Mouse (Mus musculus) brain, adult 2 months (tissue): ENCODE measurements around the gene Repin1.
A peak's percentile ranks its signal among the peaks of the same experiment; 100 is the strongest.

Experiments used
- DNase-seq: peaks from one replicate; pipeline ENCODE4 v3.0.0; 2011; ENCODE audit warnings: low read depth, low spot score

Gene Repin1

DNA sequence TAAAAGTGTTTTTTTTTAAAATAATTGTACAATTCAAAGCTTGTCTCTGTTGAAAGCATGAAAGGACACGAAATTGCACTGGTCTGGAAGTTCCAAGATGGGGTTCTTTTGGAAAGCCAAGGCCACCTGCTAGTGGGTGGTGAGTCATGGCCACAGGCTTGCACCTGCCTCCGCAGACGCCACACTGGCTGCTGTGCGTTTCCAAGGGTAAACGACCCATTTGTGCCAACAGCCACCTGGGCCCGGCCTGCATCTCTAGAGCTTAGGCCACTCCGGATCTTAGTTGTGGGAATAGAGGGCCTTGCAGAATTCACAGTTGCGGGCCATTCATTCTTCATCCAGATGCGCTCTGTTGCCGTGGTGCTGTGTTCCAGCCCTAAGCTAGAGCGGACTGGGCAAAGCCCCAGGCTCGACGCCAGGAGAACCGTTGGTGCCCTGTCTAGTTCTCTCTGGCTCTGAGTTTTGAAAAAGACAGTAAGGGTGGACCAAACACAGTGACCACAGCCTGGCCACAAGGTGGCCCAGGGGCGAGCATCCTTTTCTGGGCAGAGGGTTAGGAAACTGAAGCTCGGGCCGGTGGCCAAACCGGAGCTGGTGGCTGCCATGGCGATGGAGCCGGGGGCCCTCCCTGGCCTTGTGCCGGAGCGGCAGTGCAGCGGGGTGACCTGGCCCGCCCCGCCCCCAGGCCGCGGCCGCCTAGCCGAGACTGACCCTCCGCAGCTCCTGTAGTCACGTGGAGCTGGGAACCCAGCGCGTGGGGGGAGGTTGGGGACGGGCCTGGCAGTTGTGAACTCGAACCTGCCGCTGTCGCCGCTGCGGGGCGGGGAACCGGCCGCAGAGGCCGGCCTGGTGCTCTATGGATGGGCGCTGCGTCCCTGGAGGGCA is at the start of gene Repin1, which contains the start of gene Gm44965:
Repin1 (plus strand) TSS at position 726 of the 885 bp plus-strand sequence.
Gm44965 (plus strand) TSS at position 784 of the 885 bp plus-strand sequence.
- peak; percentile 96 for DNase-seq

DNA sequence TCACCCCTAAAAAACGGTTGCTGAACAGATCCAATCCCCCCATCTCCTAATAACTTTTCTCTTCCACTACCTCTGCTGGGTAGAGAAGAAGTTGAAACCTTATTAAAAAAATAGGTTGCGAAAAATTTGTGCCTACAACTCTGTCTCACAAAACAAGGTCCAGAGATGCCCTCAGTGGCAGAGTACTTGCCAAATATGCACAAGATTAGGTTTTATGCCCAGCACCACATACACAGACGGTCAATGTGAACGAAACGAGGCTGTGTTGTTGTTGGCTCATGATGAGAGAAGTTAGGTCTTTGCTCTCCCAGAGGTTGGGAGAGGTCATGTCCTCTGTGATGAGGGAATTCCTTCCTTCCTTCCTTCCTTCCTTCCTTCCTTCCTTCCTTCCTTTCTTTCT is 48.4 kb upstream of the Repin1 start:
- no peak for DNase-seq

DNA sequence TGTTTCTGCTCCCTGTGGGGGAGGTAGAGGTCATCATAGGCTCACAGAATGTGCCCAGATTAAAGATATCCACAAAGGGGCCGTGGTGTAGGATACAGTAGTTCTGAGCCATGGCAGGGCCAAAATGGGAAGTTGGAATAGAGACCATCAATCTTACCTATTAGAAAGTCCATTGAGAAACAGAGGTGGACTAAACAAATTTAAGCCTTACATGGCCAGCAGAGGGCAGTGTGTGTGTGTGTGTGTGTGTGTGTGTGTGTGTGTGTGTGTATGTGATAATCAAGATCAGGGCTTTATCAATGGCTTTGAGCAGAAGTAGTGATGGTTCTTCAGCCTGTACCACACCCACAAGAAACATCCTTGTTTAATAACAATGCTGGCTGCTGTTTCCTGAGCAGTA is 47.4 kb upstream of the Repin1 start:
- DNase-seq: peak; percentile 66

DNA sequence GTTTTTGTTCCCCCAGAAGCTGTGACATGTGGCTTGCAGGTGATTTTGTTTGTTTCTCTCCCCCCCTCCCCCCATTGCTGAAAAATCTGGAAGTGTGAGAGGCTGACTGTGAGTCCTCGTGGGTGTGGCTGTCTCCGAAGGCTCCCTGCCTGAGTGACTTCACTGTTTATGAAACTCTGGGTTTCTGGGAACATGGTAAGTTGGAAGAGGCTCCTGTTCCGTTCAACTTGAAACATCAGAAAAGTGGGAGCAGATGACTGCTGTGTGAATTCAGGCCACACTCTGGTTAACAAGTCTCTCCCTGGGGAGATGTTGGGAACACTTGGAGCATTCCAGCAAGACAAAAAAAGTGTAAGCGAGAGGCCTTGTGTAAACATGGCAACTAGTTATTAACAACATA is 46.8 kb upstream of the Repin1 start:
- DNase-seq: no peak

DNA sequence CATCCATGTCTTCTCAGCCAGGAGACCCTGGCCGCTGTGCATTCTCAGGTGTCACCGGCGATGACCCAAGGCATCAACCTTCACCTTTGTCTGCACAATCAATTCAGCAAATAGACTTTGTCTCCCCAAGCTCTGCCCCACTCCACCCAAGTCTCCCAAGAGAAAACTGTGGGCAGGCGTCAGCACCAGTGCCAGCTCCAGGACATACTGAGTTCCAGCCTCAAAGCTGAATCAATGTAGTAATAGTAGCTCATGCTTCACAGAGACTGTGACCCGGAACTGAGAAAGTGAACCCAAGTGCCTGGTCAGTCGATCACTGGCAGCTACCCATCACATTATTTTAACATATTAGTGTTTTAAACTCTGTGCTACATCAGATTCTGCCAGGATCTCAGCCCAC is 45.4 kb upstream of the Repin1 start:
- no peak for DNase-seq

DNA sequence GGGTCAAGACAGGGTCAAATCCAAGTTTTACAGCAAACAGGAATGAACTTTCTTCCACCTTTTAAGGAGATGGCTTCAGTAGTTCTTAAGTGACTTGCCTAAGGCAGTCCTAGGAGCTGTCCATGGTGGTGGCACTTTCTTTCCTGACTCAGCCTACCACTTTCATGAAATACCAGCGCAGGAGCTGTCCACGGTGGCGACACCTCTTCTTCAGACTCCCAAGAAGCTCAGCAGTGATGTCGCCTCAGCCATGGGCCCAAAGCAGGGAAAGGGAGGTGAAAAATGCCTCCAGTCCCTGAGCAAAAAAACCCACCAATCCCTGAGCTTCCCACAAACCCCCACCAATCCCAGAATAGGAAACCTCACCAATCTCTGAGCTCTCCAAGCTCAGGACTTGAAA is 40.8 kb upstream of the Repin1 start:
- no peak for DNase-seq

DNA sequence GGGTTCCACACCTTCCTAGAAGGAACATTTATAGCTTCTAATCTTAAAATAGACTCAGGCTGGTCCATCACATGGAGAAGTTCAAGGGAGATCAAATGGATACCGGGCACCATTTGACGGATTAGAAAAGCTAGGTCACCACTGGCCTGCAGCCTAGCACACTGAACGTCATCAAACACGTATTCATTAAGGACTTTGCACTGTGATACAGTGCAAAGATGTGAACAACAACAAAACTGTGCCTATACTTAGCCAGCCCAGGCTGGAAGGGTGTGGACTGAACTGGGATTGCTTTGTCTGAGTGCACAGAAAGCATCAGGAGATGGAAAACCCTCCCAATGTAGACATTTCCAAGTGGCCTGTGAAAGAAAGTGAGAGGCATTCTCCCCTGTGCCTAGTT is 39.9 kb upstream of the Repin1 start:
- DNase-seq: peak; percentile 46

DNA sequence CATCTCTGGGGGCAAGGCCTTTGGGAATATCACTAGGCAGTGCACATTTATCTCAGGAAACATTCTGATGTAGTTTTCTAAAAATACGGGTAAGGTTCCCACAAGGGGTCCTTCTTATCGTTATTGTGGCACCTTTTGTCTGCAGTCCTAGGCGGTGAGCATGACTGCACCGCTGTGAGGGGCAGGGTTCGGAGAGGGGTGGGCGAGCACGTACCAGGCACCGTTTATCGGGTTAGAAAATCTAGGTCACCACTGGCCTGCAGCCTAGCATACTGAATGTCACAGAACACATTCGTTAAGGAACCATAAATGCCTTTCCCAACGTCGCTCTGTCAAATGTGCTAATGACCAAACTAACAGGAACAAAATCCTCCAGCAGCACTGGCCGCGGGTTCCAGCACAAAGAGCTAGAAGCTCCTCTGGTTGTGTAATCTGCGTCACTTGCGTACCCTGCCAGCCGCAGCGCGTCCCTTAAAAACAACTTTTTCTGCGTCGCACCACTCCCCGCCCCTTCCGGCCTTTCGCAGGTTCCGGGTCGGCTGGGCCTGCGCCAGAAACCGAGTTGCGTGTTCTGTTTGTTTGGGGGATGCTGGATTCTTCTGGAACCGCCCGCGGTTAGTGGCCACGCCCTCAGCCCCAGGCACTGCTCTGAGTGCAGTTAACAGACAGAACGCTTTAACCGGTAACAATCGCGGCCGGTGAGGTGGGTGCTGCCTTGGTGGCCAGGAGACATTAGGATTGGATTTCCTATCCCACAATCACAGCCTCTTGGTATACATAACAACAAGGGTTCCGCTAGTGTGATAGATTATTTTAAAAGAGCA is 39.2 kb upstream of the Repin1 start, which contains the start of gene Lrrc61:
Lrrc61 (plus strand) TSS at position 517 of the 824 bp plus-strand sequence.
- peak; percentile 99 for DNase-seq

DNA sequence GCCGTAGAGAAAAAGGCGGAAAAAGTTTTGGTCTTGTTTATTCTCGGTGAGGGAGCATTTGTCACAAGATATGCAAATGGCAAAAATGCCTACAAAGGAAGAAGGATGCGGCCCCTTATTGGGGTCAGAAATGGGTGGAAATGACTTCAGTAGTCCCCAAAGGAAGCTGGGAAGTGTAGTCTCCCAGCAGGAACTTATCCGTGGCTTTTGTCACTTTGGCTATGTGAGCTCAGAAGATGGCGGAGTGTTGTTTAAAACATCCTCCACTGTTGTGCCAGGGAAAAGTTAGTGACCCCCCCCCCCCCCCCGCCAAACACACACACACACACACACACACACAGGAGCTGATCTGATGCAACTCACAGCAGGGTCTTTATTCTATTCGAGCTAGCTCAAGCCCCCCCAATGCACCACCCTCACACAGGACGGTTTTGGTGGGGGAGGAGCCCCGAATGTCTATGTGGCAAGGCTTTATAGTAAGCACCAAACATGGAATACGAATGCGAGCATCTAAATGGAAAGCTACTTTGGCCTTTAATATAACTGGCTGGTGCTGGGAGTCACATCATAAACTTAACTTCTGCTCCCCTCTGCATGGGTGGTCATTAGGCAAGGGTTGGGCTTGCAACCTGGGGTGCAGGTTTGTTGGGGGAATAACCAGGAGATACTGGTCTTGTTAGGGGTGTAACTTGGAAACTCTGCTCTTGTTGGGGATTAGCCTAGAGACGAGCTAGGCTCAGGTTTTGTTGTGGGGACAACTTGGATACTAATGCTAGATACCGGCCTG is 38.4 kb upstream of the Repin1 start:
- DNase-seq: peak; percentile 97

DNA sequence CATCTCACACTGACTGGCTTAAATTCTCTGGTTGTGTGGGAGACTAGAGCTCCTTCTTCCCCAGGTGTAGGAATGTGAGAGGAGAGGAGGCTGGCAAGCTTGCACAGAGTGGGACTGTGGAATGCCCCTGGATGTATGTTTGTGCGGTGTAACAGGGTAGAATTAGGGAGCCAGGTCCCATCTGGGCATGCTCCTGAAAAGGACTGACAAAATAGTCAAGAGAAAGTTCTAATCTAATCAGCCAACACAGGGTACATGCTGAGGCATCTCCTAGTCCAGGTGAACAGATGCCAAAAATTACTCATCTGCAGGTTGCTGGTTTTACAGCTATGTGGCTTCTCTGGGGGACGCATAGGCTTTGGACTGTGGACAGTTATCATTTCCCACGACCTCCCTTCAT is 37.7 kb upstream of the Repin1 start:
- no peak for DNase-seq

DNA sequence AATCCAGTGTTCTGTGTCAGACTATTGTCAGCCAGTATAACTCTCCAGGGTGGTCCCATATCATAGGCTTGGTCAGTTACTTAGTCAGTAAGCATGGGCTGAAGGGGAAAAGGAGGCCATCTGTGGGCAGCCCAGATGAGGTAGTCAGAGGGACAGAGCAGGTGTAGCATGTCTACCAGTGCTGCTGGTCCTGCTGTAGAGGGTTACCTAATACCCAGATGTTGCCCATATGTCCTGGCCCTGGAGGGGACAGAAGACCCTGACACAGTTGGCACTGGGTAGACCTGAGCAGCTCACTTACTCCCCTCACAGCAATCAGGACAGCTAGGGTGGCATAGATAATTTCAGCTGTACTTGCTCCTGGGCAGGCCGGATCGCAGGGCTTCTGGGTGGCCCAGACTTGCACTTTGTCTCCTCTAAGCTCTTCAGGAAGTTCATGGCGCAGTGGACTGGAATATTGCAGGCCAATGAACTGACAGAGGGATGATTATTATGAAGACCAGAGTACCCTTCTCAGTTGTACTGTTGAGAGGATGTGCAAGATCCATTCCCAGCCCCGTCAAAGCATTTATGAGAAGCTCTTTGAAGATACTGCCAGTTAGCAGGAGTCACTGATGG is 27.9 kb upstream of the Repin1 start:
- no peak for DNase-seq

DNA sequence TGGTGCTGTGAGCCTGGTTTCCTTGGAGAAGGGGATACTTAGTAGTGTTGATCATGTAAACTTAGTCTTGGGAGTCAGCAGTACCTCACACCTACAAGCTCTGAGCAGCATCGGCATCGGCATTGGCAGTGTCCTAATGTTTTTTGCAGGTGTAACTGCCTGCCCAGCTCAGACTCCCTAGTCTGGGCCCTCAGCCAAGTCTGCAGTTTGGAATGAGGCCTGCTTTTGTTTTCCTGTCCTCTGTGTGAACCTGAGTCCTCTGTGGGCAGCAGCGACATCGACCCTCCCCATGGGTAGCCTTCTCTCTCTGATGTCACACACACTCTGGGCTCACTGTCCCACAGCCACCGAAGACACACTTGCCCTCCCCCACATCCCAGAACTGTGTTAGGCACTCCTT is 27.4 kb upstream of the Repin1 start:
- DNase-seq: peak; percentile 51

DNA sequence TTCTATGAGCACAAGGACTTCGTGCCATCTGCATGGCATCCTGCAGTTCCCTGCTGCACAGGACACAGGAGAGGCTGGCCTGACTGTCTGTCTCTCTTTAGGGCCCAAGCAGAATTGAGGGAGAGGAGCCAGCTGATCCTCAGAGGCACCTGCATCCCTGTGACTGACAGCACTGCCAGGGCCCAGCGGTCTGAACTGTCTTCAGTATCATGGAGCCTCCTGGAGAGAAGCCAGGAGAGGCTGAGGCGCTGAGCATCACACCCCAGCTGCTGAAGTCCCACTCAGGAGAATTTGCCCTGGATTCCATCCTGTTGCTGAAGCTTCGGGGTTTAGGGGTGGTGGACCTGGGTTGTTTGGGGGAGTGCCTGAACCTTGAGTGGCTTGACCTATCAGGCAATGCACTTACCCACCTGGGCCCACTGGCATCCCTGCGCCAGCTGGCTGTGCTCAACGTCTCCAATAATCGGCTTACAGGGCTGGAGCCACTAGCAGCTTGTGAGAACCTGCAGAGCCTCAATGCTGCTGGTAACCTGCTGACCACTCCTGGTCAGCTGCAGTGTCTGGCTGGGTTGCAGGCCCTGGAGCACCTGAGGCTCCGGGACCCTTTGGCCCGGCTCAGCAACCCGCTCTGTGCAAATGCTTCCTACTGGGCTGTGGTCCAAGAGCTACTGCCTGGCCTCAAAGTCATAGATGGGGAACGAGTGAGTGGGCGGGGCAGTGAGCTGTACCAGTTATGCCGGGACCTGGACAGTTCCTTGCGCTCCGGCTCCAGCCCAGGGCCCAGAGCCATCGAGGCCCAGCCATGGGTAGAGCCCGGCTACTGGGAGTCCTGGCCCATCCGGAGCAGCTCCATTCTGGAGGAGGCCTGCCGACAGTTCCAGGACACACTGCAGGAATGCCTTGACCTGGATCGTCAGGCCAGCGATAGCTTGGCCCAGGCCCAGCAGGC is 25.4 kb upstream of the Repin1 start:
- DNase-seq: peak; percentile 71

DNA sequence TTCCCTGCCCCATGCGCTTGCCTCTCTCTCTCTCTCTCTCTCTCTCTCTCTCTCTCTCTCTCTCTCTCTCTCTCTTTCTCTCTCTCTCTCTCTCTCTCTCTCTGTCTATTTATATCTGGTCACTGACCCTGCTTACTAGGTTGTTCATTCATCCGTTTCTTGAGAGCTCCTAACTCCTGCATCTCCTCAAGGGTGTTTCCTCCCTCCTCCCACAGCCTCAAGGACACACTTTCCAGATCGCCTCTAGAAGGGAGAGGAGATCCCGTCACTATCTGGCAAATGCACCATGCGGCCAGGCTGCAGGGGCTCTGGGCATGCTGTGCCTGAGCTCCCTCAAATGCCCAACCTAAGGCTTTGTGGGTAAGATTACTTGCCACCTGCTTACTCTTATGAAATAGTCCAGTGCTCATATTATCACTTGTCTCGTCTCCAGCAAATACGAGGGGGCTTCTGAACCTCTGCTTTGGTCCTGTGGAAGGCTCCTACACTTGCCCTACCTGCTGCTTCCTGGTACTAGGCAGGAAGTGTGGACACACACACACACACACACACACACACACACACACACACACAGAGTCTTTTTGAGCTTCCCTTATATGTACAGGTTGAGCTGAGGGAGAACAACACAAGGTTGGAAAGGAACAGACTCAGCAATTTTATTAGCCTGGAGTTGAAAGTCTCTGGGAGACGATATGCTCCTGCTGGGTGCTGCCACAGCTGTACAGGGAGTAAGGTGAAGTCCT is 24.4 kb upstream of the Repin1 start:
- peak; percentile 25 for DNase-seq

DNA sequence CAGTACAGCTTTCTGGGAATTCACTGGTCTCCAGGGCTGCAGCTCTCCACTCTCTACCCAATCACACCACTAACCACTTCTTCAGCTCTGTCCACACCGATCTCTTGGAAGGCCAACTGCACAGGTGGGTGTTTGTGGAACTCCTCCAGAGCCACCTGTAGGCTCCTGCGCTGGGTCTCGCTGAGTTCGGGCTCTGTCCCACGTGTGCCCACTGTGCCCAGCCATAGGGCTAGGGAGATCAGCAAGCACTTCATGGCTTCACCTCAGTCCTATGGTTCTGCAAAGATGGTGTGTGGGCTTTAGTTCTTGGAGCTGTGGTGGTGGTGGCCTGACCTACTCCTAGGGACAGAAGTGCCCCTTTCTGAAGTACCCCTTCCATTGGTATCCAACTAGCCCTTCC is 21.7 kb upstream of the Repin1 start:
- no peak for DNase-seq

DNA sequence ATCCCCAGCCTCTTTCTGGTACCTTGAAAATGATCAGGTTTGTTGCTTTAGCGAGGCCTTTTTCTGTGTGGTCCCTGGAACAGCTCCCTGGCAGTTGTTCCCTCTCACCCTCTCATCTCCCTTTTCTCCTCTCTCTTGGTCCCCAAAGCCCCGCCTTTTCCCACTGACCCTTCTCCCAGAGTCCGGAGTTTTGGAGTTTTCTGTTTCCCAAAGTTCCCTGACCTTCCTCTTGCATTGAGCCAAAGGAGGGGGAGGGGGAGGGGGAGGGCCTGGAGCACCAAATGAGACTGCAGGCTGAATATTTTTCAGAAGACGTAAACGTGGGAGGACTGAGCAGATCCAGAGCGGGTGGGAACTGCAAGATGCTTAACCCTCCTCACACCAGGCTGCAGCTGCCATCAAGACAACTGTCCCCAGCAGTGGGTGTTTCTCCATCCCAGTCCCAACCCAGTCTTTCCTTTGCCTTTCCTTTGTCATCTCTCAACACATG is 21.1 kb upstream of the Repin1 start, which contains the start of gene Rarres2:
Rarres2 (minus strand) TSS at position 218 of the 490 bp plus-strand sequence.
- DNase-seq: no peak

DNA sequence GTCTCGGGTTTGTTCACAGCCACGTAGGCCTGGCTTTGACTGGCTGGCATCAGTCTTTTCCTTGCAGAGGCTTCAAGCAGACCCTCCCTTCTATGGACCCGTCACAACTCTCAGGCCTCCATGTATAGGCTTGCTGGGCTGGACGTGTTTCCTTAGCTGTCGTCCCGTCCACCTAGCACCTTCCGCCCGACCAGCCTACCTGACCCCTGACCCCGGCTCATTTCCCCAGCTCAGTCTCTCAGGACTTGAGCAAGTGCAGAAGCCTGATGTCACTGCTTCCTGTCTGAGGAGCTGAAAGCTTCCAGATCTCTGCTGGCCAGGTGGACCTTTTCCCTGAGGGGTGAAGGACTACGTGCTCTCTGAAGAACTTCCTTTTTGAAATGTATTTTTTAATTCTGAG is 20.4 kb upstream of the Repin1 start:
- DNase-seq: no peak

DNA sequence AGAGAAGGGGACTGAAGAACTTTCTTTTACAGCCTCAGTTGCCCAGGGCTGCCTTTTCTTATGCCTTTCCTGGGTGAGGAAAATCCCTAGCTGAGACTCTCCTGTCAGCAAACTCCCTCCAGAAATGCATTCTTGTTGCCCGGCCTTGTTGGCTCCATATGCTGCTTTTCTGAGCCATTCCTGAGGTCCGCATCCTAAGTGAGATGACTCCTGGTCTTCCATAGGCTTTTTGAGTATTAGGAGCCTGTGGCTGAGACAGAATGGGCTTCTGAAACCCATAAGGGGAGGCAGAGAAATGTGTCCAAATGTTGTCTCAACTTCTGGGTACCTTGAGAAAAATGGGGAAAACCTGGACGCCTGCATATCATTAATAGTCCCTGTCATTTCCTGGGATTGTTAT is 19.7 kb upstream of the Repin1 start:
- DNase-seq: no peak

DNA sequence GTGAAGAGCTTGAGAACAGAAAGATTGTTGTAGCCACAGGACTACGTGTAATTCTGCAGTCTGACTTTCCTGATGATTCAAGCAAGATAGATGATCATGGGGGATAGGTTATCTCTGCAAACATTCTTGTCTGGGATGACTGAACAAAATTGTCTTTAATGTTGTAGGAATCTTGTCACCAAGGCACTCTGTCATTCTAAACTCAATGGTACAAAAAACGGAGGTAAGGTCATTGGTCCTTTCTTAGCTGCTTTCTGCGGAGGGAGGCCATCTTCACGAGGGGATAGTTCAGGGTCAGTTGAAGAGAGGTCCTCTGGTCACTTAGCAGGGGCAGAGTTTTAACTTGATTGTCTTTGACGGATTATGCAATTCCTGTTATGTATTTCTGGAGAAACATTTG is 14.9 kb upstream of the Repin1 start:
- no peak for DNase-seq
